Mouse (Mus musculus): ENCODE measurements at regions not wholly inside any gene's neighbourhood (a gene's known extent, or its start where the extent isn't known, plus 50 kb on each side); places are given as distances from the start of the nearest gene placed in this dataset.

DNA sequence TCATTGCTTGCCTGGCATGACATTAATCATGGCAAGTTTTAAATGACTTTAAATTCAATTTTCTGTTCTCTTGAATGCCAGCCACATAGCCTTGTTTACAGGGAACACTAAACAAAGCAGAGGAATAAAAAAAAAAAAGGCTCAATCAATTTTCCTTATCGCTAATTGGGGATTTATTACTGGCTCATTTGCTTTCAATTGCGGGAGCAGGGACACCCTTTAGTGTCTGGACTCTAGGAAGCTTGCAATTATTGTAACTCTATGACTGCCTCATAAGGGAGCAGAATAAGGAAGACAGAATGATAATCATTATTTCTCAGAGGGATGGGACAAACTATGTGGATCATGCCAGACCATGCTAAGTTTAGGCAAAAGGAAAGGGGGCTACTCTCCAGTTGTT lies 1537.7 kb upstream of the Gm6569 start:
- ATAC-seq (replicated peaks; ENCODE audit: low read depth, poor library complexity, severe bottlenecking): no peak

GRCm38 (mm10) chr15:72312417-72312816 lies 1521.9 kb upstream of the Gm6569 start:
- no peak for ATAC-seq (replicated peaks; ENCODE audit: low read depth, poor library complexity, severe bottlenecking)

DNA sequence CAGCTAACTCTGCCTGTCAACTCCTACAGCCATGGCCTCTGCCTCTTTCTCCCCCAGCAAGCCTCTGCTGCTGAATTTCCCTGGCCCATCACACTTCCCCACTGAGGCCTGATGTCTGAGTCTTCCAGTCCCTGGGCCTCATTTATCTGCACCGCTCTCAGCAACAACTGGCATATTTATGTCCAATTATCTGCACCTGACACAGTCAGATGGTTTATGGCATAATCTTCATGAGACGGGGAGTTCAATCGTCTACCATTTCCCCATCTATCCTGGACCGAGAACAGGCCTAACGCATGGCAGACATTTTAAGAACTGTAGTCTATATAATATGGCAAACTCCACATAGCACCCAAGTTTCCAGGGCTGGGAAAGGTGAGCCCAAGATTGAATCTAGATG lies 1512.8 kb upstream of the Gm6569 start:
- ATAC-seq (replicated peaks; ENCODE audit: low read depth, poor library complexity, severe bottlenecking): no peak

DNA sequence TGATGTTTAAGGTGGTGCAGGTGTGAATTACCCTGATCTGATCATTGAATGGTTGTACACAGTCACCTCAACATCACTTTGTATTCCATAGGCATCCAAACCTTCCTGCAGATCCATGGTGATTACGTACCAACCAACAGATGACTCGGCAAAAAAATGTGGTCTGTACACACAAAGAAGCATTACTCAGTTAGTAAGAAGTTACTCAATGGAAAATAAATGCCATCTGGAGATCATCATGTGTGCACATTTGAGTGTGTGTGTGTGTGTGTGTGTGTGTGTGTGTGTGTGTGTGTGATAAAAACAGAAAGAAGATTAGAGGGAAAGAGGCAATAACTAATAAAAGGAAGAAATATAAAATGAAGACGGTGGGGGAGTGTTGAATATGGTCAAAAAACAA lies 1512.2 kb upstream of the Gm6569 start:
- ATAC-seq (replicated peaks; ENCODE audit: low read depth, poor library complexity, severe bottlenecking): no peak

GRCm38 (mm10) chr15:72323158-72323557 lies 1511.2 kb upstream of the Gm6569 start:
- no peak for ATAC-seq (replicated peaks; ENCODE audit: low read depth, poor library complexity, severe bottlenecking)

GRCm38 (mm10) chr15:72331262-72331661 lies 1503.1 kb upstream of the Gm6569 start:
- ATAC-seq (replicated peaks; ENCODE audit: low read depth, poor library complexity, severe bottlenecking): no peak

GRCm38 (mm10) chr15:72334497-72334896 lies 1499.9 kb upstream of the Gm6569 start:
- ATAC-seq (replicated peaks; ENCODE audit: low read depth, poor library complexity, severe bottlenecking): no peak

DNA sequence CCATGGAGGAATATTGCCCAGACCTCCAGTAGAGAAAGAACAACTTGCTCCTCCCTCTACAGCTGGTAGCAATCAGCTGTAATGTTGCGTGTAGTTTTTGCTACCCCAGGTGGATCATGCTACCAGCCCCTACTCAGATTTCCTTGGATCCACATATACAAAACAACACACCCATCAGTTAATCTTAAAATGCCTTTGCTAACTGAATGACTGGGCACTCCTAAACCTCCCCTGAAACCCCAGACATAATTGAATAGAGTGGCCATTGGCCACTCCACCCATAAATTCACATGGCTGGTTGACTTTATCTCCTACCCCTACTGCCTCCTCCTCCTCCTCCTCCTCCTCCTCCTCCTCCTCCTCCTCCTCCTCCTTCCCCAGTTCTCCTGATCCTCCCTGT lies 1494.7 kb upstream of the Gm6569 start:
- no peak for ATAC-seq (replicated peaks; ENCODE audit: low read depth, poor library complexity, severe bottlenecking)

DNA sequence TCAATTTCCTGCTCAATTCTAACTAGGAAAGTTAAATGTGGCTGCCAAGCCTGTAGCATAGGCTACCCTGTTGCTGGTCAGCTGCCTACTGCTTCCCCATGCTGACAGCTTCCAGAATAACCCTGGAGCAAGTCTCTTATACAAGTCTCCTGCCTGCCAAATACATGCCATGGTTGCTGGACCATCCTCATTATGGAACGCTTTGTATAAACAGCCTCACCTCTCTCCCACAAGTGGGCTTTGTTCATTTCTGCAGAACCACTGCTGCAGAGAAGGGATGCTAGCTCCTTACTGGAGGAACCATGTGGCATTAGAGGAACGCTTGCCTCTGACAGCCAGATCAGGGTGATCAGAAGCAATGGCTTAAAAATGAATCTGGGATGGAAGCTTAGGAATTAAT lies 1492.4 kb upstream of the Gm6569 start:
- no peak for ATAC-seq (replicated peaks; ENCODE audit: low read depth, poor library complexity, severe bottlenecking)

- no peak for ATAC-seq (replicated peaks; ENCODE audit: low read depth, poor library complexity, severe bottlenecking)
Measured at GRCm38 (mm10) chr15:72342504-72342903, 1491.9 kb upstream of the Gm6569 start.

- ATAC-seq (replicated peaks; ENCODE audit: low read depth, poor library complexity, severe bottlenecking): no peak
Measured at GRCm38 (mm10) chr15:72343794-72344193, 1490.6 kb upstream of the Gm6569 start.

DNA sequence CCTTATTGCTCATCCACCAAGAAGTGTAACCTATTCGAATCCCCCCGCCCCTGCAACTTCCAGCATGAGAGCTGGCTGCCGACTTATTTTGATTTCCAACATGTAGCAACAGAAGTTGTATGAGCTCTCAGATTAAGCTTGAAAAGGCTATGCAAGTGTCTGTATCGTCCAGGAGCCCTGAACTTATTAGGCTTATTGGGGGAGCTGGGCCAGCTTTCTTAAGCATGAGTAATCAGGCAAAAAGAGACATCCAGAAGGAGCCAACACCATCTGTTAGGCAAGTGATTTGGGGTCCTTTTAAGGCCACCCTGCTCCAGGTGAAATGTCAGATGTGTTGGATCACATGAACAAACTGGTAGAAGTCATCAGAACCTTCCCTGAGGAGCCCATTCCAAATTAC lies 1481.0 kb upstream of the Gm6569 start:
- no peak for ATAC-seq (replicated peaks; ENCODE audit: low read depth, poor library complexity, severe bottlenecking)

DNA sequence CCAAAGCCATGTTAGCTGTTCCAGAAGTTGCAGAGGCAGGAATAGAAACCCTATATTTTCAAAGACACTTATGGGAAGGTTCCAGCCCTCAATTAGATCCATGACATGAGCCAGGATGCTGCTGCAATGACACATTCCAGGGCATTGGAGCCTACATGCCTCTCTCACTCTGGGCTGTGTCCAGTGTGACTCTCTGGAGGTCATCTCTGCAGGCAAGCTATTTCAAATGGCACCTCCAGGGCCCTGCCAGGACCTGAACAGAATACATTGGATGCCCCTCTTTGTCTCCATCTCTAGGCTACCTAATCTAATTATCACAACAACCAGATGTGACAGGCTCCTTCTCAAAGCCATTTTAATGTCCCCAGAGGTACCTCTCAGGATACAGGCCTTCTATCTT lies 1478.7 kb upstream of the Gm6569 start:
- ATAC-seq (replicated peaks; ENCODE audit: low read depth, poor library complexity, severe bottlenecking): no peak

GRCm38 (mm10) chr15:72359636-72360035 lies 1474.7 kb upstream of the Gm6569 start:
- no peak for ATAC-seq (replicated peaks; ENCODE audit: low read depth, poor library complexity, severe bottlenecking)

- no peak for ATAC-seq (replicated peaks; ENCODE audit: low read depth, poor library complexity, severe bottlenecking)
Measured at GRCm38 (mm10) chr15:72360049-72360448, 1474.3 kb upstream of the Gm6569 start.

GRCm38 (mm10) chr15:72360463-72361030 lies 1473.8 kb upstream of the Gm6569 start:
- ATAC-seq (replicated peaks; ENCODE audit: low read depth, poor library complexity, severe bottlenecking): no peak

DNA sequence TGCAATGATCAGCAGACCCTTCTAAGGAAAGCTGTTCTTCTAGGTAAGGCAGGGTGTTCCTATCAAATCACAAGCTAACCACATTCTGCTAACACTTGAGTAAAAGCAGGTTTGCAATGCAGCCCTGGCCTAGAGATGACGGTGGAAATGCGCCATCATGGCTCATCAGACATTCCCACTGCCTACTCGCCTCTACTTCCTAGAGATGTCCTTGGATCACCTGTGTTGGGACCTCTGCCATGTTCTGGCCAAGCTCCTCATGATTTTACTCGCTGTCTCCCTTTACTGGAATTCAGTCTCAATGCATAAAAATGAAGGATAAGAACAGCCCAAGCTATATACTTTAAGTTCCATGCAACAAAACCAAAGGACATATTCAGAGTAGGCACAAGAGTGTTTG lies 1461.3 kb upstream of the Gm6569 start:
- no peak for ATAC-seq (replicated peaks; ENCODE audit: low read depth, poor library complexity, severe bottlenecking)

- ATAC-seq (replicated peaks; ENCODE audit: low read depth, poor library complexity, severe bottlenecking): no peak
Measured at GRCm38 (mm10) chr15:72377201-72377600, 1457.2 kb upstream of the Gm6569 start.

DNA sequence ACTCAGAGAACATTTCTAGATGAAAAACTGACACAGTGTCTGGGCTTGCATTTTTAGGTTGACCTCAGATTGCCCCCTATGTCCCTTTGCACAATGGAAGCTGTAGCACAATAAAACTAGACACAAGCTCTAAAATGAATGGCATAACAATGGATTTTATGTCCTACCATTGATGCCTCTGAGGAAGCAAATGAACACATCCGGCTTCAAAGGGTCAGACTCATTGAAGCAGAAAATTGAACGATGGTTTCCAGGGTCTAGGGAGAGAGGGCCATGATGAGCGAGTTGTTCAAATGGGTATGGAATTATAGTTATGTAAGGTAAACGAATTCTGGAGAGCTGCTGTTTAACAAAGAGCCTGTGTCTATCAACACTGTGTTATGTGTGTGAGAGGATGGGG lies 1455.1 kb upstream of the Gm6569 start:
- no peak for ATAC-seq (replicated peaks; ENCODE audit: low read depth, poor library complexity, severe bottlenecking)

- ATAC-seq (replicated peaks; ENCODE audit: low read depth, poor library complexity, severe bottlenecking): no peak
Measured at GRCm38 (mm10) chr15:72381164-72381563, 1453.2 kb upstream of the Gm6569 start.

GRCm38 (mm10) chr15:72381744-72382143 lies 1452.6 kb upstream of the Gm6569 start:
- no peak for ATAC-seq (replicated peaks; ENCODE audit: low read depth, poor library complexity, severe bottlenecking)

DNA sequence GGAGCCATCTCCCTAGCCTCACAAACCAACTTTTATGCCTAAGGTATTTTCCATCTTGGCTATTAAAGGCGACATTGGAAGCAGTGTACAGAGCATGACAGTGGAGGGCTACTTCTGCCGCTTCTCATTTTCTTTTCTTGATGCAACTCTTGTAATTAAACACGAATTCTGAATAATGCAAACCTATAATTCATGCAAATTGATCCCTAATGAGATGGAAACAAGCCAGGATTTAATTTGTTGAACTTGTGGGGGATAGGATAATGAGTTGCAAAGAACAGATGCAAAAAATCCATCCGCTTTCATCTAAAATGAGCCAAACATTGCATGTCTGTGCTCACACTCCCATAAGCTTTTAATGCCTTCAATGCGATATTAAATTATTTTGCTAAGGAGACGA lies 1451.8 kb upstream of the Gm6569 start:
- ATAC-seq (replicated peaks; ENCODE audit: low read depth, poor library complexity, severe bottlenecking): no peak

GRCm38 (mm10) chr15:72383062-72383461 lies 1451.3 kb upstream of the Gm6569 start:
- ATAC-seq (replicated peaks; ENCODE audit: low read depth, poor library complexity, severe bottlenecking): no peak
